Mouse (Mus musculus) C2C12 (cell line): ENCODE data around the gene Sptb. TPM values are rescaled to one million over a fixed set of nuclear protein-coding genes. Genes with fewer than 3 reads are reported as not detected.

Experiments used
- H3K27me3 ChIP-seq: one replicate; pipeline ENCODE4 v1.6.1; 2011; ENCODE audit not compliant: control insufficient read depth, insufficient read depth, insufficient read length
- H3K36me3 ChIP-seq: one replicate; pipeline ENCODE4 v1.6.1; 2011; ENCODE audit not compliant: control insufficient read depth, insufficient read depth
- H3K4me3 ChIP-seq: one replicate; pipeline ENCODE4 v1.5.1; 2011; ENCODE audit warnings: mild to moderate bottlenecking, control low read depth; ENCODE audit not compliant: poor library complexity, insufficient read depth, severe bottlenecking
- H3K79me2 ChIP-seq: one replicate; pipeline ENCODE4 v1.6.1; 2011; ENCODE audit not compliant: control insufficient read depth, insufficient read depth
- H3K79me3 ChIP-seq: one replicate; pipeline ENCODE4 v1.6.1; 2011; ENCODE audit warnings: low read depth, control low read depth
- H3ac ChIP-seq: one replicate; pipeline ENCODE3; 2011; ENCODE audit warnings: low read depth; ENCODE audit not compliant: control insufficient read depth, insufficient read length
- CEBPB ChIP-seq: IDR thresholded peaks from one replicate; pipeline ENCODE4 v1.6.1; 2011; ENCODE audit warnings: low read depth, mild to moderate bottlenecking, control low read depth, moderate library complexity
- CTCF ChIP-seq: IDR thresholded peaks from one replicate; pipeline ENCODE4 v1.5.1; 2011; ENCODE audit not compliant: control insufficient read depth, insufficient read depth, insufficient read length
- FOSL1 ChIP-seq: IDR thresholded peaks from one replicate; pipeline ENCODE4 v1.8.0; 2011; ENCODE audit warnings: mild to moderate bottlenecking, low read length; ENCODE audit not compliant: poor library complexity, insufficient read depth, severe bottlenecking
- MAX ChIP-seq: IDR thresholded peaks from one replicate; pipeline ENCODE4 v1.6.1; 2011; ENCODE audit warnings: mild to moderate bottlenecking, control low read depth
- MYOD1 ChIP-seq: IDR thresholded peaks from one replicate; pipeline ENCODE4 v1.6.1; 2011; ENCODE audit warnings: low read depth; ENCODE audit not compliant: control insufficient read depth, insufficient read length
- MYOG ChIP-seq: IDR thresholded peaks from one replicate; pipeline ENCODE4 v1.6.1; 2011; ENCODE audit not compliant: control insufficient read depth, insufficient read length; ENCODE audit errors: extremely low read depth
- USF1 ChIP-seq: IDR thresholded peaks from one replicate; pipeline ENCODE4 v1.6.1; 2011; ENCODE audit warnings: low read depth, mild to moderate bottlenecking, control low read depth, moderate library complexity
- polyA plus RNA-seq: library from polyadenylated mRNA; unstranded; fragments of >200 nt; fragmentation: generic; extraction: Trizol; gene quantifications from one replicate; pipeline ENCODE4 v1.2.1, GENCODE M21; 2012; ENCODE audit warnings: missing spikeins

The Sptb gene
- polyA plus RNA-seq, 1 experiment, result 0.15 TPM

GRCm38 (mm10) chr12:76582841-76583240, 127.5 kb downstream of the Sptb start:
- no peaks in the 10 kb centered on the region for H3K27me3 ChIP-seq
- H3K79me2 ChIP-seq, result no peaks in the 10 kb centered on the region
- H3K36me3 ChIP-seq, result peaks cover 13% of the 10 kb centered on the region
- H3K79me3 ChIP-seq, result no peaks in the 10 kb centered on the region
- TF ChIP-seq CEBPB, result no peak
- TF ChIP-seq MYOG, result no peak
- TF ChIP-seq MAX, result no peak
- TF ChIP-seq MYOD1, result no peak
- no peak for TF ChIP-seq CTCF
- TF ChIP-seq FOSL1, result no peak
- H3ac ChIP-seq, result no peak overlapping the region
- H3K4me3 ChIP-seq, result no peak overlapping the region

- no peaks in the 10 kb centered on the region for H3K79me3 ChIP-seq
- H3K79me2 ChIP-seq, result no peaks in the 10 kb centered on the region
- no peaks in the 10 kb centered on the region for H3K27me3 ChIP-seq
- H3K4me3 ChIP-seq, result no peak overlapping the region
- TF ChIP-seq MYOD1 (no peak), USF1 (no peak), MYOG (no peak)
- H3ac ChIP-seq, result no peak overlapping the region
- H3K36me3 ChIP-seq, result peaks cover 20% of the 10 kb centered on the region
Observed at GRCm38 (mm10) chr12:76582139-76582538, 128.2 kb downstream of the Sptb start.

GRCm38 (mm10) chr12:76579806-76580205, 130.5 kb downstream of the Sptb start:
- Histone ChIP-seq H3K79me3 (no peaks in the 10 kb centered on the region), H3K27me3 (no peaks in the 10 kb centered on the region), H3ac (no peak overlapping the region), H3K79me2 (no peaks in the 10 kb centered on the region), H3K4me3 (no peak overlapping the region), H3K36me3 (peaks cover 37% of the 10 kb centered on the region)
- TF ChIP-seq MYOD1 (no peak), MAX (no peak), CEBPB (no peak), CTCF (no peak), FOSL1 (no peak), USF1 (no peak), MYOG (no peak)

GRCm38 (mm10) chr12:76578465-76578864, 131.9 kb downstream of the Sptb start:
- peaks cover 48% of the 10 kb centered on the region for H3K36me3 ChIP-seq
- H3K79me2 ChIP-seq, result no peaks in the 10 kb centered on the region
- no peak for TF ChIP-seq MYOD1
- no peak for TF ChIP-seq CTCF
- TF ChIP-seq FOSL1, result no peak
- TF ChIP-seq MAX, result no peak
- TF ChIP-seq MYOG, result no peak
- no peak for TF ChIP-seq USF1
- no peak for TF ChIP-seq CEBPB
- no peaks in the 10 kb centered on the region for H3K79me3 ChIP-seq
- no peak overlapping the region for H3K4me3 ChIP-seq
- no peak overlapping the region for H3ac ChIP-seq
- H3K27me3 ChIP-seq, result no peaks in the 10 kb centered on the region

GRCm38 (mm10) chr12:76577858-76578257, 132.5 kb downstream of the Sptb start:
- H3K4me3 ChIP-seq, result no peak overlapping the region
- no peaks in the 10 kb centered on the region for H3K79me3 ChIP-seq
- no peak overlapping the region for H3ac ChIP-seq
- peaks cover 51% of the 10 kb centered on the region for H3K36me3 ChIP-seq
- TF ChIP-seq MYOD1 (no peak), CEBPB (no peak), MYOG (no peak), USF1 (no peak), MAX (no peak), FOSL1 (no peak), CTCF (no peak)
- H3K27me3 ChIP-seq, result no peaks in the 10 kb centered on the region
- H3K79me2 ChIP-seq, result no peaks in the 10 kb centered on the region

- no peak for TF ChIP-seq MAX
- TF ChIP-seq CEBPB, result no peak
- TF ChIP-seq CTCF, result no peak
- no peak for TF ChIP-seq USF1
- no peak for TF ChIP-seq MYOG
- TF ChIP-seq FOSL1, result no peak
- no peak for TF ChIP-seq MYOD1
- Histone ChIP-seq H3ac (no peak overlapping the region), H3K27me3 (no peaks in the 10 kb centered on the region), H3K36me3 (peaks cover 54% of the 10 kb centered on the region), H3K79me3 (no peaks in the 10 kb centered on the region), H3K4me3 (no peak overlapping the region), H3K79me2 (no peaks in the 10 kb centered on the region)
Observed at GRCm38 (mm10) chr12:76576806-76577205, 133.5 kb downstream of the Sptb start.
